8 mouse cellular contexts compared by ENCODE assay signal in the genomic region with DNA sequence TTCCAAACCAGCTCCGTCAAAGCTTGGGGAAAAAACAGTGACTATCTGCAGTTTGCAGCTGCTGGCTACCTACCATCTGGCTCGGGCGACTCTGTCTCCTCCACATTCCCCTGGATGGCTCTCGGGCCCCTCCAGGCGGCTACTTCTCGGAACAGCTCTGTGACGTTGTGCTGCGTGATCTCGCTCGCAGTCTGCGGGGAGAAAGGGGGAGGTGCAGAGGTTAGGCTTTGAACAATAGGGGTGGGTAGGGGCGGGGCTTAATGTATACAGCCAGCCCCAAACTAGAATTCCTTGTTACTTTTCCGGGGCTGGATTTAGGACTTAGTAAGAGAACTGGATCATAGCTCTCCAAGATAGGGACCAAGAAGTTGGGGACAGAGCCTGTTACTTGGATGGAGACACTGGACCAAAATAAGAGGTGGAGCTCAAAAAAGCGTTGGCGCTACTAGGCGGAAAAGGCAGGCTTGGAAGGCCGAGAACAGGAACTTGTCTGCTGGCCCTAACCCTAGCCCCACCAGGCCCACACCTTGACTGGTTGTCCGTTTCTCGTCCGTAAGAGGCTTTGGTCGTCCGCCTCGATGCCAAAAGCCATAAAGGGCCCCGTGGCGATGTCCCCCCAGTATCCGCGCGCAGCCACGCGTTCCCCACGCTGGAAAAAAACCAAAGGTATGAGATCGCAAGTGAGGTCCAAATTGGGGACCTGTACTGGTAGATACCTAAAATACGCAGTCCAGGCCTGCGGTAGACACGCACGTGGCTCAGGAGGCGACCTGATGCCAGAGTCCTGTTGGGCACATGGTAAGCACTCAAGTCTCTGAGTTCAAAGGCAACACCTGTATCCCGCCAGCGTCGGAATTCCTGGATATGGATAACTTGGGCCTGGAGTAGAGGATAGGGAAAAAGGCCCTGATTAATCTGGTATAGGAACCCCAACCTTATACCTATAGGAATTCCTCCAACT. TPM values are rescaled to one million over a fixed set of nuclear protein-coding genes. Genes with fewer than 3 reads are reported as not detected.
A peak's percentile ranks its signal among the peaks of the same experiment; 100 is the strongest.
DNase-seq lines count a peak whose midpoint lies in the region; ATAC-seq and TF ChIP-seq lines count a peak whose summit lies in the region.

No protein-coding gene starts in this region.

- peak; percentile 80 for TF ChIP-seq CTCF in heart, adult 2 months (IDR thresholded peaks at IDR 0.05)
- peak; percentile 62 for TF ChIP-seq CTCF in kidney, adult 2 months (conservative IDR thresholded peaks at IDR 0.05; ENCODE audit: insufficient read depth, insufficient read length, low read depth, low read length)
- peak; percentile 64 for TF ChIP-seq CTCF in liver, adult 2 months (IDR thresholded peaks at IDR 0.05; ENCODE audit: low read depth, low read length)

- H3K4me2 ChIP-seq in embryonic facial prominence, embryonic 13.5 days: peak overlapping the region; percentile 68
- peak overlapping the region; percentile 54 for H3K4me2 ChIP-seq in stomach, embryonic 14.5 days (replicated peaks; ENCODE audit: low read depth, low read length)

- H3K9me3 ChIP-seq in embryonic facial prominence, embryonic 13.5 days: no peaks in the 10 kb centered on the region
- no peaks in the 10 kb centered on the region for H3K9me3 ChIP-seq in stomach, embryonic 14.5 days (ENCODE audit: control insufficient read depth, low read depth, low read length)

- peaks cover 15% of the 10 kb centered on the region; the same call in 1 of the 2 replicates for H3K27me3 ChIP-seq in embryonic facial prominence, embryonic 13.5 days
- no peaks in the 10 kb centered on the region for H3K27me3 ChIP-seq in heart, adult 2 months (ENCODE audit: control insufficient read depth, insufficient read depth, low read length)
- H3K27me3 ChIP-seq in kidney, adult 2 months (replicated peaks; ENCODE audit: control insufficient read depth, insufficient read depth, low read length): no peaks in the 10 kb centered on the region
- H3K27me3 ChIP-seq in liver, adult 2 months (ENCODE audit: control insufficient read depth, insufficient read depth, low read length): no peaks in the 10 kb centered on the region
- H3K27me3 ChIP-seq in stomach, embryonic 14.5 days (ENCODE audit: control insufficient read depth, insufficient read depth, low read length): no peaks in the 10 kb centered on the region

- H3K79me2 ChIP-seq in heart, adult 2 months (replicated peaks; ENCODE audit: control insufficient read depth, insufficient read depth, low read length): no peaks in the 10 kb centered on the region
- no peaks in the 10 kb centered on the region for H3K79me2 ChIP-seq in liver, adult 2 months (ENCODE audit: control insufficient read depth, insufficient read depth, low read length)

- 23% methylated on average over 40 of the region's 40 CpGs for whole genome bisulfite sequencing in embryonic facial prominence, embryonic 13.5 days
- WGBS in heart, adult 2 months: 22% methylated on average over 40 of the region's 40 CpGs
- 24% methylated on average over 40 of the region's 40 CpGs for WGBS in kidney, adult 2 months
- 36% methylated on average over 40 of the region's 40 CpGs for WGBS in liver, adult 2 months
- WGBS in stomach, embryonic 14.5 days: 26% methylated on average over 40 of the region's 40 CpGs

- peak overlapping the region; percentile 71 for H3K9ac ChIP-seq in embryonic facial prominence, embryonic 13.5 days
- H3K9ac ChIP-seq in heart, adult 2 months (ENCODE audit: low read depth, low read length): peak overlapping the region; percentile 64
- peak overlapping the region; percentile 58 for H3K9ac ChIP-seq in liver, adult 2 months (ENCODE audit: low read depth, low read length)
- peak overlapping the region; percentile 25; the same call in 1 of the 2 replicates for H3K9ac ChIP-seq in stomach, embryonic 14.5 days (replicated peaks; ENCODE audit: low read depth, low read length)

- TF ChIP-seq POLR2A in heart, adult 2 months (IDR thresholded peaks at IDR 0.05; ENCODE audit: insufficient read depth, low read depth, low read length): peak; percentile 55; the same call in 1 of the 2 replicates
- TF ChIP-seq POLR2A in kidney, adult 2 months (IDR thresholded peaks at IDR 0.05; ENCODE audit: low read depth, low read length): no peak
- no peak for TF ChIP-seq POLR2A in liver, adult 2 months (IDR thresholded peaks at IDR 0.05; ENCODE audit: extremely low read depth, insufficient read depth, low read length)

- peak; percentile 98 for DNase-seq in 416B (ENCODE audit: low read depth)
- DNase-seq in adrenal gland, postnatal 25 days: peak; percentile 60
- DNase-seq in heart, adult 2 months: peak; percentile 82 to 85
- DNase-seq in kidney, adult 2 months: peak; percentile 74
- DNase-seq in liver, adult 2 months (ENCODE audit: extremely low read depth, low read depth, low spot score): peak; percentile 10

- peak; percentile 81 for ATAC-seq in embryonic facial prominence, embryonic 13.5 days (ENCODE audit: insufficient number of reproducible peaks, insufficient read depth, low FRiP score, low TSS enrichment, low read depth)
- peak; percentile 84 for ATAC-seq in monocyte, adult 5-6 weeks (replicated peaks; ENCODE audit: insufficient number of reproducible peaks, low FRiP score, low TSS enrichment, poor library complexity, severe bottlenecking)
- peak; percentile 90 for ATAC-seq in stomach, embryonic 14.5 days (ENCODE audit: insufficient number of reproducible peaks, insufficient read depth, low FRiP score, low read depth)

- peak overlapping the region; percentile 52 for H3K27ac ChIP-seq in embryonic facial prominence, embryonic 13.5 days
- H3K27ac ChIP-seq in heart, adult 2 months: peak overlapping the region; percentile 64
- no peak overlapping the region for H3K27ac ChIP-seq in kidney, adult 2 months (ENCODE audit: insufficient read depth, low read depth, low read length)
- no peak overlapping the region for H3K27ac ChIP-seq in liver, adult 2 months (replicated peaks; ENCODE audit: insufficient read depth, low read depth, low read length)
- peak overlapping the region; percentile 39; the same call in 1 of the 2 replicates for H3K27ac ChIP-seq in stomach, embryonic 14.5 days (ENCODE audit: low read length)

- H3K4me3 ChIP-seq in embryonic facial prominence, embryonic 13.5 days: peak overlapping the region; percentile 44
- H3K4me3 ChIP-seq in heart, adult 2 months: peak overlapping the region; percentile 36
- peak overlapping the region; percentile 39 for H3K4me3 ChIP-seq in kidney, adult 2 months (ENCODE audit: insufficient read depth, low read depth, low read length)
- H3K4me3 ChIP-seq in liver, adult 2 months (ENCODE audit: insufficient read depth, low read depth, low read length): peak overlapping the region; percentile 54
- peak overlapping the region; percentile 31 for H3K4me3 ChIP-seq in stomach, embryonic 14.5 days (ENCODE audit: low read depth, low read length)

- TF ChIP-seq EP300 in heart, adult 2 months (IDR thresholded peaks at IDR 0.05; ENCODE audit: insufficient read depth, low read depth, low read length): peak; percentile 66

- peaks cover 14% of the 10 kb centered on the region; the same call in 1 of the 2 replicates for H3K4me1 ChIP-seq in embryonic facial prominence, embryonic 13.5 days
- H3K4me1 ChIP-seq in heart, adult 2 months (ENCODE audit: control insufficient read depth, insufficient read depth, low read length): peaks cover 2% of the 10 kb centered on the region; the same call in 1 of the 2 replicates
- no peaks in the 10 kb centered on the region for H3K4me1 ChIP-seq in kidney, adult 2 months (ENCODE audit: control insufficient read depth, insufficient read depth, low read length)
- H3K4me1 ChIP-seq in liver, adult 2 months (ENCODE audit: control insufficient read depth, insufficient read depth, low read length): peaks cover 2% of the 10 kb centered on the region; the same call in 1 of the 2 replicates
- no peaks in the 10 kb centered on the region for H3K4me1 ChIP-seq in stomach, embryonic 14.5 days (ENCODE audit: control insufficient read depth, insufficient read depth, low read length)

- intact Hi-C loops in heart, adult 2 months (cut with DNase I): no loop called here

- H3K36me3 ChIP-seq in embryonic facial prominence, embryonic 13.5 days: no peaks in the 10 kb centered on the region
- no peaks in the 10 kb centered on the region for H3K36me3 ChIP-seq in heart, adult 2 months (ENCODE audit: control insufficient read depth, insufficient read depth, low read length)
- no peaks in the 10 kb centered on the region for H3K36me3 ChIP-seq in kidney, adult 2 months (ENCODE audit: control insufficient read depth, insufficient read depth, low read length)
- no peaks in the 10 kb centered on the region for H3K36me3 ChIP-seq in liver, adult 2 months (ENCODE audit: control insufficient read depth, insufficient read depth, low read length)
- H3K36me3 ChIP-seq in stomach, embryonic 14.5 days (ENCODE audit: control insufficient read depth, insufficient read depth, low read length): no peaks in the 10 kb centered on the region

RNA-seq across cellular contexts. Expression of a gene that starts 2.6 kb away (rescaled TPM):
- 0.85 TPM in 1 of 2 replicates, not detected in the other for total RNA-seq in adrenal gland, postnatal 25 days (2021)
- polyA plus RNA-seq in embryonic facial prominence, embryonic 13.5 days (2015; fragmentation: Nextera tagmentation; extraction: Ambion mirVana): 4.7 and 11.8 TPM in 2 replicates
- total RNA-seq in heart, adult 2 months (2021): over 10,000 TPM in 1 of 2 experiments, 1,000 to 10,000 TPM in 1; 9,834 to 11,008 TPM
- polyA plus RNA-seq in heart, adult 2 months (2012; rRNA removed): 13,898 and 21,553 TPM in 2 replicates
- polyA plus RNA-seq in kidney, adult 2 months (2012; rRNA removed): 2.1 and 2.6 TPM in 2 replicates
- 0.54 TPM in 1 of 2 replicates, not detected in the other for total RNA-seq in liver, adult 2 months (2014; rRNA removed)
- polyA plus RNA-seq in liver, adult 2 months (2012; rRNA removed): 0.76 and 0.82 TPM in 2 replicates
- 6.1 to 6.3 TPM in 2 of 3 replicates, not detected in the other for total RNA-seq in monocyte, adult 5-6 weeks (2017)
- 2.9 and 3.3 TPM in 2 replicates for polyA plus RNA-seq in stomach, embryonic 14.5 days (2014; fragmentation: Nextera tagmentation; extraction: Ambion mirVana)

RNA-seq across cellular contexts. Expression of a gene that starts 5.6 kb away (rescaled TPM):
- total RNA-seq in adrenal gland, postnatal 25 days (2021): 0.91 and 1.2 TPM in 2 replicates
- polyA plus RNA-seq in embryonic facial prominence, embryonic 13.5 days (2015; fragmentation: Nextera tagmentation; extraction: Ambion mirVana): 1.4 and 2.4 TPM in 2 replicates
- 1 to 10 TPM; 2.3 to 2.7 TPM for total RNA-seq in heart, adult 2 months (2021)
- polyA plus RNA-seq in heart, adult 2 months (2012; rRNA removed): 12.4 and 13.2 TPM in 2 replicates
- polyA plus RNA-seq in kidney, adult 2 months (2012; rRNA removed): 1.3 and 1.4 TPM in 2 replicates
- 0.09 TPM in 1 of 2 replicates, not detected in the other for total RNA-seq in liver, adult 2 months (2014; rRNA removed)
- polyA plus RNA-seq in liver, adult 2 months (2012; rRNA removed): 0.24 and 0.44 TPM in 2 replicates
- 0.85 to 2.0 TPM (median 1.8 TPM) in 3 replicates for total RNA-seq in monocyte, adult 5-6 weeks (2017)
- polyA plus RNA-seq in stomach, embryonic 14.5 days (2014; fragmentation: Nextera tagmentation; extraction: Ambion mirVana): 0.62 and 0.67 TPM in 2 replicates

RNA-seq across cellular contexts. Expression of a gene that starts 10.4 kb away (rescaled TPM):
- total RNA-seq in adrenal gland, postnatal 25 days (2021): 0.94 and 2.2 TPM in 2 replicates
- 57.6 and 63.3 TPM in 2 replicates for polyA plus RNA-seq in embryonic facial prominence, embryonic 13.5 days (2015; fragmentation: Nextera tagmentation; extraction: Ambion mirVana)
- total RNA-seq in heart, adult 2 months (2021): 10 to 100 TPM; 15.6 to 19.7 TPM
- 9.2 and 12.1 TPM in 2 replicates for polyA plus RNA-seq in heart, adult 2 months (2012; rRNA removed)
- 0.39 and 3.9 TPM in 2 replicates for polyA plus RNA-seq in kidney, adult 2 months (2012; rRNA removed)
- 1.2 and 2.9 TPM in 2 replicates for total RNA-seq in liver, adult 2 months (2014; rRNA removed)
- polyA plus RNA-seq in liver, adult 2 months (2012; rRNA removed): 0.20 and 0.61 TPM in 2 replicates
- not detected in 3 replicates for total RNA-seq in monocyte, adult 5-6 weeks (2017)
- polyA plus RNA-seq in stomach, embryonic 14.5 days (2014; fragmentation: Nextera tagmentation; extraction: Ambion mirVana): 31.9 and 33.5 TPM in 2 replicates

RNA-seq across cellular contexts. Expression of a gene that starts 20.7 kb away (rescaled TPM):
- 7.0 and 8.9 TPM in 2 replicates for total RNA-seq in adrenal gland, postnatal 25 days (2021)
- polyA plus RNA-seq in embryonic facial prominence, embryonic 13.5 days (2015; fragmentation: Nextera tagmentation; extraction: Ambion mirVana): 8.3 and 9.1 TPM in 2 replicates
- total RNA-seq in heart, adult 2 months (2021): under 1 TPM; 0.39 to 0.86 TPM
- 0.79 and 2.4 TPM in 2 replicates for polyA plus RNA-seq in heart, adult 2 months (2012; rRNA removed)
- polyA plus RNA-seq in kidney, adult 2 months (2012; rRNA removed): 0.55 and 1.0 TPM in 2 replicates
- total RNA-seq in liver, adult 2 months (2014; rRNA removed): not detected in 2 replicates
- polyA plus RNA-seq in liver, adult 2 months (2012; rRNA removed): not detected in 2 replicates
- not detected in 3 replicates for total RNA-seq in monocyte, adult 5-6 weeks (2017)
- polyA plus RNA-seq in stomach, embryonic 14.5 days (2014; fragmentation: Nextera tagmentation; extraction: Ambion mirVana): 8.1 and 10.0 TPM in 2 replicates

RNA-seq across cellular contexts. Expression of a gene that starts 25.1 kb away (rescaled TPM):
- total RNA-seq in adrenal gland, postnatal 25 days (2021): 94.4 and 98.3 TPM in 2 replicates
- 45.9 and 48.2 TPM in 2 replicates for polyA plus RNA-seq in embryonic facial prominence, embryonic 13.5 days (2015; fragmentation: Nextera tagmentation; extraction: Ambion mirVana)
- 10 to 100 TPM; 62.4 to 67.1 TPM for total RNA-seq in heart, adult 2 months (2021)
- polyA plus RNA-seq in heart, adult 2 months (2012; rRNA removed): 47.0 and 53.2 TPM in 2 replicates
- 31.0 and 33.0 TPM in 2 replicates for polyA plus RNA-seq in kidney, adult 2 months (2012; rRNA removed)
- 21.2 and 21.8 TPM in 2 replicates for total RNA-seq in liver, adult 2 months (2014; rRNA removed)
- 13.4 and 22.2 TPM in 2 replicates for polyA plus RNA-seq in liver, adult 2 months (2012; rRNA removed)
- total RNA-seq in monocyte, adult 5-6 weeks (2017): 272 to 296 TPM (median 283 TPM) in 3 replicates
- 47.2 and 61.0 TPM in 2 replicates for polyA plus RNA-seq in stomach, embryonic 14.5 days (2014; fragmentation: Nextera tagmentation; extraction: Ambion mirVana)

Comparison
In these comparisons a context has a peak if more than half of its experiments do, and no peak if none do; other contexts are left out.
1. DNase-seq: peak in every context shown above with its lines; median percentile 98 in 416B; 84 in heart, adult 2 months; 74 in kidney, adult 2 months; 60 in adrenal gland, postnatal 25 days; 10 in liver, adult 2 months.
2. H3K27ac ChIP-seq: peak in embryonic facial prominence, embryonic 13.5 days (single experiment), heart, adult 2 months (single experiment) and stomach, embryonic 14.5 days (single experiment); none in kidney, adult 2 months (single experiment) and liver, adult 2 months (single experiment).
3. RNA of a gene that starts 2.6 kb away (polyA plus RNA-seq): 13,898 to 21,553 TPM in heart, adult 2 months; 4.7 to 11.8 TPM in embryonic facial prominence, embryonic 13.5 days, 2.9 to 3.3 TPM in stomach, embryonic 14.5 days, 2.1 to 2.6 TPM in kidney, adult 2 months and 0.76 to 0.82 TPM in liver, adult 2 months; every median in the first group is over 1,000 times any median in the second.
4. Peak in every context shown above with its lines, with median percentiles within 50 percentile points of each other: ATAC-seq, H3K4me3 ChIP-seq, H3K9ac ChIP-seq and CTCF ChIP-seq.